Mouse (Mus musculus) C2C12 (cell line): Measurements from ENCODE around the gene Fam228b. TPM values are rescaled to one million over a fixed set of nuclear protein-coding genes. Genes with fewer than 3 reads are reported as not detected.
"Not testable (repeated sequence)": the region's sequence is repeated elsewhere in the genome, so short reads cannot be mapped to it uniquely, and the experiment has no call there.

Experiments
- H3K27me3 ChIP-seq: one replicate; pipeline ENCODE4 v1.6.1; 2011; ENCODE audit not compliant: control insufficient read depth, insufficient read depth, insufficient read length
- H3K36me3 ChIP-seq: one replicate; pipeline ENCODE4 v1.6.1; 2011; ENCODE audit not compliant: control insufficient read depth, insufficient read depth
- H3K4me3 ChIP-seq: one replicate; pipeline ENCODE4 v1.5.1; 2011; ENCODE audit warnings: mild to moderate bottlenecking, control low read depth; ENCODE audit not compliant: poor library complexity, insufficient read depth, severe bottlenecking
- H3K79me2 ChIP-seq: one replicate; pipeline ENCODE4 v1.6.1; 2011; ENCODE audit not compliant: control insufficient read depth, insufficient read depth
- H3K79me3 ChIP-seq: one replicate; pipeline ENCODE4 v1.6.1; 2011; ENCODE audit warnings: low read depth, control low read depth
- H3ac ChIP-seq: one replicate; pipeline ENCODE3; 2011; ENCODE audit warnings: low read depth; ENCODE audit not compliant: control insufficient read depth, insufficient read length
- CEBPB ChIP-seq: IDR thresholded peaks from one replicate; pipeline ENCODE4 v1.6.1; 2011; ENCODE audit warnings: low read depth, mild to moderate bottlenecking, control low read depth, moderate library complexity
- CTCF ChIP-seq: IDR thresholded peaks from one replicate; pipeline ENCODE4 v1.5.1; 2011; ENCODE audit not compliant: control insufficient read depth, insufficient read depth, insufficient read length
- FOSL1 ChIP-seq: IDR thresholded peaks from one replicate; pipeline ENCODE4 v1.8.0; 2011; ENCODE audit warnings: mild to moderate bottlenecking, low read length; ENCODE audit not compliant: poor library complexity, insufficient read depth, severe bottlenecking
- MAX ChIP-seq: IDR thresholded peaks from one replicate; pipeline ENCODE4 v1.6.1; 2011; ENCODE audit warnings: mild to moderate bottlenecking, control low read depth
- MYOD1 ChIP-seq: IDR thresholded peaks from one replicate; pipeline ENCODE4 v1.6.1; 2011; ENCODE audit warnings: low read depth; ENCODE audit not compliant: control insufficient read depth, insufficient read length
- MYOG ChIP-seq: IDR thresholded peaks from one replicate; pipeline ENCODE4 v1.6.1; 2011; ENCODE audit not compliant: control insufficient read depth, insufficient read length; ENCODE audit errors: extremely low read depth
- USF1 ChIP-seq: IDR thresholded peaks from one replicate; pipeline ENCODE4 v1.6.1; 2011; ENCODE audit warnings: low read depth, mild to moderate bottlenecking, control low read depth, moderate library complexity
- polyA plus RNA-seq: library from polyadenylated mRNA; unstranded; fragments of >200 nt; fragmentation: generic; extraction: Trizol; gene quantifications from one replicate; pipeline ENCODE4 v1.2.1, GENCODE M21; 2012; ENCODE audit warnings: missing spikeins

The Fam228b gene
- polyA plus RNA-seq, 1 experiment = 0.01 TPM

- no peaks in the 10 kb centered on the region for H3K79me2 ChIP-seq
- no peaks in the 10 kb centered on the region for H3K79me3 ChIP-seq
- H3K4me3 ChIP-seq = no peak overlapping the region
- H3K27me3 ChIP-seq = no peaks in the 10 kb centered on the region
- no peak for TF ChIP-seq CEBPB
- TF ChIP-seq MYOG = no peak
- TF ChIP-seq USF1 = no peak
- TF ChIP-seq CTCF = no peak
- TF ChIP-seq MAX = no peak
- TF ChIP-seq MYOD1 = no peak
- no peak for TF ChIP-seq FOSL1
- no peak overlapping the region for H3ac ChIP-seq
- no peaks in the 10 kb centered on the region for H3K36me3 ChIP-seq
Measured at GRCm38 (mm10) chr12:4706901-4707300, 62.2 kb downstream of the Fam228b start.

GRCm38 (mm10) chr12:4706175-4706574 lies 62.9 kb downstream of the Fam228b start:
- no peaks in the 10 kb centered on the region for H3K79me3 ChIP-seq
- no peaks in the 10 kb centered on the region for H3K27me3 ChIP-seq
- no peak overlapping the region for H3K4me3 ChIP-seq
- no peak overlapping the region for H3ac ChIP-seq
- TF ChIP-seq MYOD1 (no peak), USF1 (no peak)
- no peaks in the 10 kb centered on the region for H3K36me3 ChIP-seq
- no peaks in the 10 kb centered on the region for H3K79me2 ChIP-seq

GRCm38 (mm10) chr12:4705626-4706025 lies 63.4 kb downstream of the Fam228b start:
- H3K27me3 ChIP-seq, H3K79me2 ChIP-seq, H3K79me3 ChIP-seq, H3K36me3 ChIP-seq, H3ac ChIP-seq, H3K4me3 ChIP-seq: not testable (repeated sequence)

- H3ac ChIP-seq = no peak overlapping the region
- TF ChIP-seq CTCF (no peak), MYOD1 (no peak), FOSL1 (no peak), MYOG (no peak)
Measured at GRCm38 (mm10) chr12:4694534-4694933, 74.5 kb downstream of the Fam228b start.

GRCm38 (mm10) chr12:4691193-4691592 lies 77.9 kb downstream of the Fam228b start:
- Histone ChIP-seq H3K36me3 (no peaks in the 10 kb centered on the region), H3K4me3 (no peak overlapping the region), H3K79me2 (no peaks in the 10 kb centered on the region), H3K27me3 (no peaks in the 10 kb centered on the region), H3ac (no peak overlapping the region), H3K79me3 (no peaks in the 10 kb centered on the region)
- no peak for TF ChIP-seq CTCF
- TF ChIP-seq MYOD1 = no peak
- TF ChIP-seq CEBPB = no peak
- no peak for TF ChIP-seq USF1

More at GRCm38 (mm10) chr12:4694534-4694933, 74.5 kb downstream of the Fam228b start:
- Histone ChIP-seq H3K79me2 (no peaks in the 10 kb centered on the region), H3K79me3 (no peaks in the 10 kb centered on the region), H3K27me3 (no peaks in the 10 kb centered on the region), H3K4me3 (no peak overlapping the region), H3K36me3 (peaks cover 6% of the 10 kb centered on the region)

Other genes starting within 250 kb of the Fam228b start
- gene Itsn2, start 176.6 kb downstream of the Fam228b start, polyA plus RNA-seq = 7.9 TPM
- not detected for gene Gm3625, start 176.3 kb downstream of the Fam228b start, polyA plus RNA-seq
- gene Fam228a, start 30.8 kb downstream of the Fam228b start, polyA plus RNA-seq = 0.05 TPM
- not detected for gene Pfn4, start 245 bp downstream of the Fam228b start, polyA plus RNA-seq
- gene Sf3b6, start 48.3 kb upstream of the Fam228b start, polyA plus RNA-seq = 103 TPM
- 5.5 TPM for gene Fkbp1b, start 72.3 kb upstream of the Fam228b start, polyA plus RNA-seq
- 7.0 TPM for gene Wdcp, start 74.0 kb upstream of the Fam228b start, polyA plus RNA-seq
- gene Mfsd2b, start 105.1 kb upstream of the Fam228b start, polyA plus RNA-seq = 0.08 TPM
- 4.1 TPM for gene Ubxn2a, start 138.4 kb upstream of the Fam228b start, polyA plus RNA-seq
- gene Atad2b, start 148.1 kb upstream of the Fam228b start, polyA plus RNA-seq = 2.3 TPM